Mouse (Mus musculus): ENCODE measurements around the gene Cd47.
A peak's percentile ranks its signal among the peaks of the same experiment; 100 is the strongest.

The Cd47 gene

DNA sequence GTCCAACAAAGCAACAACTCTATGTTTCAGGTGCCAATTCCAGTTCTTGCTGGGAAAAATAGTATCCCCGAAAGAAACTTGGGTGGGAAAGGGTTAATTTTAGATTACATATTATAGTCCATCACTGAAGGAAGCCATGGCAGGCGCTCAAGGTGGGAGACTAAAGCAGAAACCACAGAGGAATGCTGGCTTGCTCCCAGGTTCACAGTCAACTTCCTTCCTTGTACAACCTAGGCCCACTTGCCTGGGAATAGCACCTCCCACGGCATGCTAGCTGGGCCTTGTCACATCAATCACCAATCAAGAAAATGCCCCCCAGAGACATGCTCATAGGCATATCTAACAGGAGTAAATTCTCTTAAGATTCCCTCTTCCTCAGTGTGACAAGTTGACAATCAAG, 32.0 kb downstream of the Cd47 start:
- no peak for DNase-seq (ENCODE audit: low spot score in 2 of 2)

DNA sequence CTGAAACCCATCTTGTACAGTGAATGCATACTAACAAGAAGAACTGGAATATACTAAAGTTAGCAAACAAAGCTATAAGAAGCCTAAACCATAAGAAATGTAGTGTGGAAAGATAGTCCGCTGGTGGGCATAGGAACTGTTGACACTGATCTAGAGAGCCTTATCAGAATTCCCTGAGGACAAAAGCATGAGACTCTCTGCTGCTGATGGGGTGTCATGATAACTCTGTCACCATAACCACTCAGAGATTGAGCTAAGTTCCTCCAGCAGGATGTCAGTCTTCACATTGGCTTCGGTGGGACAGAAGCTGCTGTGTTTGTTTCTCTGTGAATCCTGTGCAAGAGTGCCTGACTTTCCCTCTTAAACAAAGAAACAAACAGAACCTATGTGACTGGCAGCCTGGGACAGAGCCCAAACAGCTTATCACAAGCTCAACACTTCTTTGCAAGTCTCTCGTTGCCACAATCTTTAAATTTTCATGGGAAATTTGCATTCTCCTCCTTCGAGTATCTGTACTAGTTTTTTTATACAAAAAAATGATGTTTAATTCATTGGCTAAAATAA, 33.9 kb downstream of the Cd47 start:
- DNase-seq (ENCODE audit: low spot score in 2 of 2), result no peak

DNA sequence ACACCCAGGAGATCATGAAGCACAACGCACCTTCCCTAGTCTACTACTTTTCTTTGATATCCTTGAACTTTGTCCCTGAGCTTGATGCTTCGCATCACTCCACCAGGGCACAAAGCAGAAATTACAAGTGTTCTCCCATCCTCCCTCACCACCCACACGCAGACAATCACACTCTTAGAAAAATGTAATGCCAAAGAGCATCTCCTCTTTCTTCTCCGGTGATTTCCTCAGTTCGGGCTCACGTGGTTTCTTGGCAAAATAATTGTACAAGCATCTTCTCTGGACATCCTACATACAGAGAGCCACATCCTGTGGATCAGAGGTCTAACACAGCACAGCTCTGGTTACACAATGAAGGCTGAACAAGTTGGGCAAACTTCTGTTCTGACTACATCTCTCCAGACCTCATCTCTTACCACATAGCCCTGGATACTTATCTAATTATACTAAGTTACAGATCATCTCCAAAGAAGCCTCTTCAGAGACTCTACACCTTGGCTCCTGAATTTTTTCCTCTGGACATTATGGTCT, 36.4 kb downstream of the Cd47 start:
- DNase-seq (ENCODE audit: low spot score in 2 of 2), result no peak

DNA sequence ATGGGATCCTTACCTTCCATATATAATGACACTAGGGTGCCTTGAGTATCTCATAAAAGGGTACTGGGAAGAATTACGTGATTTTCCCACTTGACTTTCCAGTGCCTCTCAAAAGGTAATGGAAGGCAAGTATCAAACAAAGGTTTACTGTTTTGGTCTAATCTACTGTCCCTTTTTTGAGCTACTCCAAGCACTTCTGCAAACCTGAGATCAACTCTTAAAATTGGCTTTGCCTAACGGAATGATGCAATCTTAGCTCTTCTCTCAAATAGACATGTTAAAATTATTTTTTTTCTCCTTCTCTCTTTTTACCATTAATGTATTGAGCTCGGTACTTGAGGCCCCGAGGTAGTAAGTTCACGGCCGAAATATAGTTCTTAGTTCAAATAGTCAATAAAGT, 38.6 kb downstream of the Cd47 start:
- DNase-seq (ENCODE audit: low spot score in 2 of 2), result no peak

DNA sequence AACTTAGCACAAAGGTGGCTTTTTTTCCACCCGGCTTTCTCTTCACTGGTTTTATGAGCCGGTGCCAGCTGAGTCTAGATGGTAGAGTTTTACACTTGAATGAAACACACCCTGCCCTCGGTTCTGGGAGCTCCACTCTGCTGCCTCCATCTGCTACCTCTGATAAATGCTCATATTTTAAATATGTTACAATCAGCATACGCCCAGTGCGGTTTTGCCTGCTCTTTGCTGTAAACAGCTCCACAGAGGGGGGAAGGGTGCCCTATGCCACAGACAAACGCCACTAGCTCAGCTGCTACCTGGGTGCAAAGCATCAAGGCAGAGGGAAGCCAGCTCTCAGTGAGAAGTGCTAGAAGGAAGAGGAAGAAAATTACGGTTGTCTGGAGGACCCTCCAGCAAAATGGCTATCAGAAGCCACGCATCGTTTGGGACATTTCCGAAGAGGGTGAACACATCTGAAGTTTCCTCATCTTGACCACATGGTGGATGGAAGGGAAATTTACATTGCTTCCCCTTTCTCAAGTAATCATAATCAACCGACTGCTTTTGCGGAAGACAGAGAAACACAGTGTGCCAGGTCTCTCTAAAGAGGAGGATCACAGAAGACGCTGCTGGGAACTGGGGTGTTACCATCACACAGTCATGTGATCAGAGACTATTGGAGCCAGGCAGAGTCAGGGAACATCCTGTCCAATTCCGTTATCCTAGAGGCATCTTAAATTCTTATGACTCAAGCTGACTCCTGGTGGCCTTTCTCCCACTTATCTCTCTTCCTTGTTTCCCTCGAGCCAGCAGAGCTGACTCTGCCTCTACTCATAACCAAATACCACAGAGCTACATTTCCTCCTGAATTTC, 39.6 kb downstream of the Cd47 start:
- no peak for DNase-seq (ENCODE audit: low spot score in 2 of 2)

DNA sequence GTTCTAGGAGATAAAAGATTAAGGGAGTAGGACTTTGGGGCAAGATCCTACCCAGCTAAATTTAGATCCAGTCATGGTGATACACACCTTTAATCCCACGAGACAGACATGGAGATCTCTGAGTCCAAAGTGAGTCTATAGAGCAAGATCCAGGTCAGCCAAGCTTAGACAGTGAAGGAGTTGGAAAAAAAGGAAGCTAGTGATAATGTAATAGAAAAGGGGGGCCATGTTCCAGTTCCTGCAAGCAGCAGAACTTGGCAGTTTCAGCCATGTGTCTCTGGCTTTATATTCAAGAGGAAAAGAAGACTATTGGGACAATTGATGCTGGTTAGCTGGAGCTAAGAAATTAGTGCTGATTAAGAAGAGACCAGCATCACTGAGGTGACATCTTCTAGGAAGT, 43.4 kb downstream of the Cd47 start:
- no peak for DNase-seq (ENCODE audit: low spot score in 2 of 2)

DNA sequence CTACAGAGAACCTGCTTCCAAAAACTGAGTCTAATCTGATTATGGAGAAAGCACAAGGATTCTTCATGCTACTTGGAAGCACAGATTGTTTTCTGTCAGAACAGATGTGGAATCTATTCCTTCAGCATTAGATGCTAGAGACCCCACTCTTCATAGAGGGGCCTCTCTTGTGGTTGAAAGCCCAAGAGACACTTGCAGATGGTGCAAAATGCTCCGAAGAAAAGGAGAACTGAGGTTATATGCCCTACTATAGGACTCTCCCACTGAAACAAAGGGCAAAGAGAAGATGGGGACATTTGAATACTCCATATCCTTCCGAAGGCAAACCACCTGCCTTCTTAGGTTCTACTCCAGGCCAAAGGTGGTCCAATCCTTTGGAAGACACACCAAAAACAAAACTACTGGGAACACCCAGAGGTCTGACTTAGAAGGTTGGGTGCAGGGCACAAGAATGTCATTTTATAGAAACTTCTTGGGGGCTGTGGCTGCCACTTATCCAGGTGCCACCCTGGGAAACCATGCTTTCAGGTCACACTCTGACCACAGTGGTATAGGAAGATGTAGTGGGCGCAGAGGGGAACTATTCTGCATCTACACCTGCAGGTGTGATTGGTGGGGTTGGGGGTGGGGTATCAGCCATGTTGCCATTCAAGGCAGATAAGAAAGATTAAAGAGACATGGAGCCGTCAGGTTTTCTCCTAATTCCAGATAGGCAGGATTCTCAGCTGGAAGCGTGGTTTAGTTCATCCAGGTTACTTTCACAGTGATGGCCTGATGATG, 47.1 kb downstream of the Cd47 start:
- DNase-seq (ENCODE audit: low spot score in 2 of 2), result no peak

DNA sequence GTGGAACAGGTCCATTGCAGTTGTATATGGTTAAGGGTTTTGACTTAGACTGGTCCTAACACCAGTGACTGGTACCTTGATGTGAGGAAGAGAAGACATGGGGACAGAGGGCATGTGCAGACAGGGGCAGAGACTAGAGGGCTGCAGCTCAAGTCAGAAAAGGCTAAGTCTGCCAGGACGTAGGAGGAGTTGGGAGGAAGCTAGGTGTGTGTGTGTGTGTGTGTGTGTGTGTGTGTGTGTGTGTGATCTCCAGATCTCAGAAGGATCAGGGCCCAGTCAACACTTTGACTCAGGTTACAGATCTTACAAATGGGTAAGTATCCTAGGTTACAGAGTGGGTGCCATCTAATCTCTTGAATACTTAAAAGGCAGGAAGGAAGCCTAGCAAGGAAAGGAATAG, 48.3 kb downstream of the Cd47 start:
- DNase-seq (ENCODE audit: low spot score in 2 of 2), result no peak

DNA sequence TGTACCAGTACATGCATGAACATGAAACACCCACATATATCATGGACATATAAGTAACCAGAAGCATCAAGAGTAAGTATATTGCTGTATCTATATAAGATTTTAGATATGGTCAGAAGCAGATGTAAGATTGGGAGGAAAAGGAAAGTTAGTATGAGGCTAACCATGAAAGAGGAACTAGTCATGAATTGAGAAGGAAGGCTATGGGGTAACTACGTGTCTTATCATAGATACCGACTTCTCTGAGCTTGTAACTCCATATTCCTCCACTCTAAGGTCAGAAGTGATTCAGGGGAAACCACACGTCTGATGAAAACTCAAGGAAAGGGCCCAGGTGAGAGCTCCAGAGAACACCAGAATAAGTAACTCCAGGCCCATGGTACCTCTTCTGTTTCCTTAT, 52.6 kb downstream of the Cd47 start:
- no peak for DNase-seq (ENCODE audit: low spot score in 2 of 2)

DNA sequence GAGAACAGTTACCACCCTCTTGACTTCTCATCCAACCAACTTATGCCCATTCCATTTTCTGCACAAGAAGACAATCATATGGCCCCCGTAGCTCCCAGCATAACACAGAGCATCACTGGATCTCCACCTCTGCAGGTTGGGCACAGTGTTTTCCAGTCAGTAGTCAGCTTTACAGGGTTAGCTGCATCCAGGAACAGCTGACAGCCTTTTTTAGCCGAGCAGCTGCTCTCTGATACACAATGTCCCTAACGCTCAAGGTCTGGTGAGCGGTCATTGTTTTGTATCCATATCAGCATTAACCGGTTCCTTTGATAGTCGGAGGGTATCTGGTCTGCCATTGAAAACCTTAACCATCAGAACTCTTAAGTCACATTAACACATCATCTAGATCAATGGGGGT, 53.3 kb downstream of the Cd47 start:
- no peak for DNase-seq (ENCODE audit: low spot score in 2 of 2)

DNA sequence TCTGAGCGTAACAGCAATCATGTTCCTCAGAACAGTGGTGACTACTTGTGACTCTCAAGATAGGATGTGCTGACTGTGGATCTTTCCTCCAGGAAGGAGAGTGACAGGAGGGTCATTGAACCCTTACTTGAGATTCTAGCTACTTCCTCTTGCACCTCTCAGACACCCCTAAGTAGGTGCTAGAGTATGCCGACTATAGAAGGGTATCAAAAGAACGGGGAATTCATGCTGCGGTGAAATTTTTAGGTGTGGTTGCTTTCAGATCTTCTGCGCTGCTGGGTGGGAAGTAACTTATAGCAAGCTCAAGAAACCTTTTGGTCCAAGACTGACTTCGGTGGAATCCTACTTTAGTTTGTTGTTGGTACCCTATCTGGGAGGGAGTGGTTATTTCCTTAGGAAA, 53.9 kb downstream of the Cd47 start:
- no peak for DNase-seq (ENCODE audit: low spot score in 2 of 2)

DNA sequence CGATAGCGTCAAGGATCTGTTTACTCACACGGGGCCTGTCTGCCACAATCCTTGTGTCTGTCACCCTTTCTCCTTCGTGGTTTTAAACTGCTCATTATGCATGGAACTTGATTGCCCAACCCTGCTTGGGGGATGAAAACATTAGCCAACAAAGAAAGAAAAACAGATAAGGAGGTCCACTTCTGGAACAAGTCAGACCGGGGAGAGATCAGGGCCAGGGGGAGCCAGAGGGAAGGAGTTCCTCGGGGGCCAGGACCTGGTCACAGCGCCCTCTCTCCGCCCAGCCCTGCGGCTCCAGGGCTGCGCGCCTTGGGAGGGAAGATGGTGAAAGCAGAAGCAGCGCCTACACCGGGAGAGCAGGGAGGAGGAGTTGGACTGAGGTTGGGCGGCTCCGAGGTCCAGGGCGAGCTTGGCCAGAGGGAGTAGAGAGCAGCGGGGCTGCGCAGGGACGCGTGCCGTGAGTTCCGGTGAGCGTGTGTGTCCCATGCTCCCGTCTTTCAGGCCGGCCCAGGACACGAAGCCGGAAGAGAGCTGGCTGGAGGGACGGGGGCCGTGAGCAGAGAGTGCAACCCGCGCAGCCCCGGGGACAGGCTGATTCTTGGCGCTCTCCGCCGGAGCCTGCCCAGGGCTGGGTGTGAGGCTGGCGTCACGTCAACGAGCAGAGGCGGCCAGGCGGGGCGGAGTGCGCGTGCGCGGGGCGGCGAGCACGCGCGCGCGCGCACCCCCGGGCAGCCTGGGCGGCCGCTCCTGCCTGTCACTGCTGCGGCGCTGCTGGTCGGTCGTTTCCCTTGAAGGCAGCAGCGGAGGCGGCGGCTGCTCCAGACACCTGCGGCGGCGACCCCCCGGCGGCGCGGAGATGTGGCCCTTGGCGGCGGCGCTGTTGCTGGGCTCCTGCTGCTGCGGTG, 54.9 kb downstream of the Cd47 start:
- peak; percentile 87 for DNase-seq (ENCODE audit: low spot score in 2 of 2)

DNA sequence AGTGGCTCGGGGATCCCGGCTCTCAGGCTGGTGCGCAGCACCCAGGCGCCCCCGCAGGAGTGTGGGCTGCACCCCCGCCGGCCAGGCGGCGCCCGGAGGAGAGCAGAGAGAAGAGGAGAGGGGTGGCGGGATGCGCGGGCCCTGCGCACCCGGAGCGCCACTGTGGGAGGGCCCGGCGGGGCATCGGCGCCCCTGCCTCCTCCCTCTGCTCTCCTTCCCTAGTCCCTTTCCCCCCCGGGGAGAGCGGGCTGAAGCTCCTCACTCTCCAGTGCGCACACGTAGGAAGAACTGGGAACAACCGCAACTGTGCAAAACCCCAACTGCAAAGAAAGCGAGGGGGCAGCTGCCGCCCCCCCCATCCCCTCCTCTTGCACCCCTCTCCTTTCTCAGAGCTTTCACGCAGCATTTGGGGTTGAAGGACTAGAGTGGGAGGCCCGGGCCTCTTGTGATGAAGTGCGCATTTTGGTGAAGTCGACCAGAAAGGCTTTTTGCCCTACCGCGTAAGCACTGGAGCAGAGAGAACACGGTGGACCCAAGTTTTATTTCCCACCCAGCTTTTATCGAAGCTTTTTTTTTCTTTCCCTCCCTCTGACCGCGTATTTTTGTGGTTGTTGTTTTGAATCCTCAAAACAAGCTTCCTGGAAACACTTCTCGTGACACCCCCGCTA, 55.6 kb downstream of the Cd47 start:
- no peak for DNase-seq (ENCODE audit: low spot score in 2 of 2)

DNA sequence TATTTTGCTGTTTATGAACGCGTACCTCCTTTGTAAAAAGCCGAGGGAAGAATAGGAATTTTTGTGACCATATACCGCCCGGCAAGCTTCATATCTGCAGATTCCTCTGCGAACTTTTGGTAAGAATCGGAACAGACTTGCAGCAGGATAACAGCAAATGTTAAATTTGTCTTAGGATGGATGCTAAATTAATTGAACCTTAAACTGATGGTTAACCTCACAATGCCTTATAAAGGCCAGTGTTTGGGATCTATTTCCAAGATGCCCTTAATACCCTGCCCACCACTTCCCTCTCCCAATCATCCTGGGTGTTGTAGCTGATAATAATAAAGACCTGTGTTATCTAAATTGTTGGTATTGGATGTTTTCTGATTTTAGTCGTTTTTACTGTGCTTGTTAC, 56.3 kb downstream of the Cd47 start:
- no peak for DNase-seq (ENCODE audit: low spot score in 2 of 2)

DNA sequence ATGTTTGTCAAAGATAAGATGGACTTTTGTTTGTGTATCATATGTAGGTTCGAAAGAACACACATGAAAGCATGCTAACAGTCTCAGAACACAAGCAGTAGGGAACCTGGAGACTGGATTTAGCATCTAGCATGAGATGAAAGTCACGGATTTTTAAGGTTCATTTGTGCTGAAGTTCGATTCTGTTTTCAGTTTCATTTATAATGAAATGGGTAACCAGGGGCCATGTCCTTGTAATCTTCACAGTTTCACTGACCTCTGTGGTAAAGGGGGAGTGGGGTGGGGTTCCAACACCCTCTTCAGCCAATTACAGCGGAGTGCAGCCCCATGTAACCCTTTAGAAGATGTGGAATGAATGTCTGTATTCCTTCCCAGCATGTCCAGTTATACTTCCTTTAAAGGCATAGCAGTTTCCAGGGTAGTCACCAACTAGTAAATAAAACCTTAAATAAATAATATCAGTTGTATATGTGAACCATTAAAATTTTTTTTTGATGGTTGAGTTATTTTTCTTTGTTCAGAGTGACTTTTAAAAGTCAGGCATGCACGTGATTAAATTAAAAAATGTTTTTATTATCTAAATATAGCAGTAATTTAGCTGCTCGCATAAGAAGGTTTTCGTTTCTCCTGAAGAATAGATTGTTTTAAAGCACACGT, 57.3 kb downstream of the Cd47 start:
- no peak for DNase-seq (ENCODE audit: low spot score in 2 of 2)

DNA sequence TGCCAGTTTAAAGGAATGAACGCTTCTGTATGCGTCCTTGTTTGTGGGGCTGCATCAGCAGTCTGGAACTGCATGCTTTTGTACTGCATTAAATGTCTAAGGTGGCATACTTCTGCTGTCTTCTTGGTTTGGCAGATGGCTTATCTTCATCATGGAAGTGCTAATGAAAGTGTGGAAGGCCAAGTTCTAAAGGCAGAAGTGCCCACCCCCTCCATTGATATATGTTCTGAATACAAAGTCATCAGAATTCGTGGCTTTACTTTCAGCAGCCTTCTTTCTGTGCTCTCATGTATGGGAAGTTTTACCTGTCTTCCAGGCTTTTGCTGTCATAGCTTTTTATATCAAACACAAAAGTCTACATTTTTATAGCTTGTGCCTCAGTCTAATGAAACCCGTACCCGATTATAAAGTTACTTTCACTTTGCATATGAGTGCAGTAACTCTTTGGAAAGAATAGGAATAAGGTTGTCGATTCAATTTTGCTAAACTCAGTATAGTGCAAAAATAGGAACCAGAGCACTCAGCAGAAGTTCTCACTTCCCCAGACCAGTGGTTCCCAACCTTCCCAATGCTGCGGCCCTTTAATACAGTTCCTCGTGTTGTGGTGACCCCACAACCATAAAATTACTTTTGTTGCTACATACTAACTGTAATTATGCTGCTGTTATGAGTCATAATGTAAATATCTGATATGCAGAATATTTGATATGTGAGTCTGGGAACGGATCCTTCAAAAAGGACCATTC, 58.0 kb downstream of the Cd47 start:
- no peak for DNase-seq (ENCODE audit: low spot score in 2 of 2)

DNA sequence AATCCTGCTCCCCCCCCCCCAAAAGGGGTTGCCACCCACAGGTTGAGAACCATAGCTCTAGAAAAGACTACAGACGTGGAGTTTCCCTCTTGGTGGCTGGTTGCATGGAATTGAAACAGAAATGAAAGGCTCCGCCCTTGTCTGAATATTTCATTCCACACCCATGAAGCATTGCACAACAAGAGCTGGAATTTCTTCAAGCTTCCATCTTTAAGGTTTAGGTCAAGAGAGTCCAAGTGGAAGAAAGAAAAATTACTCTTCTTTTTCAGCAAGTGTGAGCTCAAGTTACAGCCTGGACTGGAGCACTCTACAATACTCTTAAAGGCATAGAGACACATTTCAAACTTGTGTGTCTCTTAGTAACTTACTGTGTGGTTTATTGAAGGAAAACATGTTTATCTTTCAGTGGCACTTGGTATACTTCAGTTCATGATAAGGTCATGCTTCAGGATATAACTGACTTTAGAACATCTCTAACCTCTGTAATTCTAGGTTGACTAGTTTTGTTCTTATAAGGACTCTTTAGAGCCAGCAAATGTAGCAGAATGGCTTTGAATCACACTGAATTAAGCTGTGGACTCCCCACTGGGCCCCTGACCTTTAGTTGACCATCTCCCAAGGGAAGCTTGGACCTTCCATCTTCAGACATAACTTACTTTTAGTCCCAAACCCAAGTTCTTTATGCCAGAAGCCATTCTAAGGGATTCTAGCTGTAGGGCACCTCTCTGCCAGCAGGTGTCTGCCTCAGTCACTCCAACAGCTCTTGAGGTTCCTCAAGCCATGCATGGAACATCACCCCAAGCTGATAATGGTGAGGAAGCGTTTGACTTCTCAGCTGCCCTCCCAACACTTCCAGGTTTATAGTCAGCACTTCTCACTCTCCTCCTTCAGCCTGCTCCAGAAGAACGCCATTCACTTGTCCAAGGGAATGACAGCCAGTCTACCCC, 58.8 kb downstream of the Cd47 start:
- DNase-seq (ENCODE audit: low spot score in 2 of 2), result no peak

DNA sequence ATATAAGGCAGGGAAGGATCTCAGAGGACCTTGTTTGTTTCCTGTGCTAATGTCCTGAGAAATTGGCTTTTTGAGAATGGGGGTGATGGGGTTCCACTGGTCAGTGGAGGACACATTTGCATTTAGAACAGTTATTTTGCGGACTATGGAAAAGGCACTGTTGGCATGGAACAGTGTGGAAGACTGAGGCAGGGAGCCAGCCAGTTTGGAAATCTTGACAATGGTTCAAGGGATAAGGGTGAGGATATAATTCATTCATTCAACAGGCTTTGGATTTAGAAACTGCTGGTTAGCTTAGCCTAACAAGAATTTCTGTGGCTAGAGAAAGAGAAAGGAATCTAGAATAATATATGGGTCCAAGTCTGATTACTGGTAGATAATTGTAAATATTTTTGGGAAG, 61.7 kb downstream of the Cd47 start:
- no peak for DNase-seq (ENCODE audit: low spot score in 2 of 2)

DNA sequence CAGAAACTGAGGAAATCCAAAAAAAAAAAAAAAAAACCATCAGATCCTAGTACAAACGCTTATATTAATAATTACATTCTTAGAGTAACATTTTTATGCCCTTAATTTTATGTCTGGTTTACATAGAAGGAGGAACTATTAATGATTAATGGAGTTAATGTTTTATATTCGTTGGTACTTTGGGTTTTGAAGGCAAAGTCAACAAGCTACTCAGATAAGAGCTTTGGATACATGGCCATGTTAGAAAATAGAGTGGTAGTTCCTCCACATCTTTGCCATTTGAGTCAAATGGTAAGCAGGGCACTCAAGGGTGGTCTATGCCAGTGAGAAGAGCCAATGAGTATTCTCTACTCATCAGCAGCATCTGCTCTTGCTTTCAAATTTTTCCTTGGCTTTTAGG, 66.3 kb downstream of the Cd47 start:
- DNase-seq (ENCODE audit: low spot score in 2 of 2), result no peak

Data from right cerebral cortex, postnatal 36 days (tissue).